Mouse (Mus musculus): ENCODE results near the gene Zbtb41.
"Not testable (repeated sequence)": the region's sequence is repeated elsewhere in the genome, so short reads cannot be mapped to it uniquely, and the experiment has no call there.

Zbtb41 gene

GRCm38 (mm10) chr1:139421875-139422791 is at the start of gene Zbtb41:
Gene Zbtb41, plus strand, starts transcription at chr1:139422288.
- DNase-seq = peak; percentile 88

- DNase-seq = no peak
Observed at GRCm38 (mm10) chr1:139375900-139376299, 46.2 kb upstream of the Zbtb41 start.

GRCm38 (mm10) chr1:139376638-139377286 is 45.3 kb upstream of the Zbtb41 start, which contains the start of gene Crb1:
Gene Crb1, minus strand, starts transcription at chr1:139377100.
- no peak for DNase-seq

DNA sequence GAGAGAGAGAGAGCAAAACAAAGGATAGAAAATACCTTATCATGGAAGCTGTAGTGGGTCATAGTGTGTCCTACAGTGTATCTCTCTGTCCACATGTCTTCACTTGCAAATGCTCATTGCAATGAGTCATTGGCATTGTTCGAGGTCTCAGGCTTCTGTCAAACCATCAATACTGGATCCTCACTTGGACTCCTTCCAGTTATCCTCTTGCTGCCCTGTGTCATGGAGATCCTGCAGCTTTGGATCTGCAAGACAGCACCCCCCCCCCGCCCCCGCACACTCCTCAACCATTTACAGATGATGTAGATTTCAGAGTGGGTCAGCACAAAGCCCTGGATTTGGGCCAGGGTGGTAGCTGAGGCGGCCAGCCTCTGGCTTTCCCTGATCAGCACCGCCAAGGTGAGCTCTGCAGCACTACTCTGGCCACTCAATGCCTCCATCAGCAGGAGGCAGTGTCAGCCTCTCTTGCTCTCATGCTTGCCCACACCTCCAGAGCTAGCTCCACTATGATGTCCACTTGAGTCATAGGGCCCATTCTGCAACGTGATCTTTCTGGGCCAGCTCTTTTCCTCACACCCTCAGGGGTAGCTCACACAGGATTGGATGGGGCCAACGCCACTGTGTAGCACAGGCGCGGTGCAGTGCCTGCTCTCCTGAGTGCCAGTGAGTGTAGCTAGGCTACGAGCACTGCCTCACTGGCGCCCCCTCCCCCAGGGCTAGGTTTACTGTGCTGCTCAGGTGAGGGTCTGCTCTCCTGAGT is 43.0 kb upstream of the Zbtb41 start:
- DNase-seq = no peak

DNA sequence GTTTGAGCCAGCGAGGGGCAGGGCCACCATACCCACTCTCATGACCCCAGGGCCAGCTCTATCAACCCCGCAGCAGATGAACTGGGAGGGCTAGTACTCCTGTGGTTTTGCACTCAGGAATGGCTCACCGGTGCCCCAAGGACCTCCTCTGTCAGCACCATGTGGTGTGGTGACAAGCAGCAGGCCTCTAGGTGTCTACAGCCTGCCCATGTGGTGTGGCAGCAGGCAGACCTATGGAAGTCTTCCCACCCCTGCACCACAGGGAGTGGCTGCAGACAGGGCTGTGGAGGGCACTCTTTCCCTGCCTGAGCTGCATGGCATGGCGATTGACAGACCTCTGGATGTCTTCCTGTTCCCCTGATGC is 42.5 kb upstream of the Zbtb41 start:
- DNase-seq = no peak

- DNase-seq = no peak
Observed at GRCm38 (mm10) chr1:139391747-139392146, 30.3 kb upstream of the Zbtb41 start.

- no peak for DNase-seq
Observed at GRCm38 (mm10) chr1:139396589-139396988, 25.5 kb upstream of the Zbtb41 start.

- no peak for DNase-seq
Observed at GRCm38 (mm10) chr1:139405766-139406165, 16.3 kb upstream of the Zbtb41 start.

DNA sequence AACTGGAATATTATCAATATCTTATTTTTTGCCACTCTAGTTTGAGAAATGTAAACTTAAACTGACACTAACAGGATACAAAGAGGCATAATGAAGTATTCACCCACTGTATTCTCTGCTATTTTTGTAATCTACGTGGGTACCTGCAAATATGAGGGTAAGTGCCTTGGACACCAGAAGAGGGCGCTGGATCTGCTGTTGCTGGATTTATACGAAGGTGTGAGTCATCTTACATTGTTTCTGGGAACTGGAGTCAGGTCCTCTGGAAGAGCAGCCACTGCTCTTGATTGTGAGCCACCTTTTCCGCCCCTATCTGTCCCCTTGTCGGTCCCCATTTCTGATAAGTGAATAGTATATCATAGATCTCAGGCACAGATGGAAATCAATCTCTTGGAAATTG is 14.4 kb upstream of the Zbtb41 start:
- DNase-seq = no peak

GRCm38 (mm10) chr1:139412365-139412764 is 9.7 kb upstream of the Zbtb41 start:
- not testable (repeated sequence) for DNase-seq

DNA sequence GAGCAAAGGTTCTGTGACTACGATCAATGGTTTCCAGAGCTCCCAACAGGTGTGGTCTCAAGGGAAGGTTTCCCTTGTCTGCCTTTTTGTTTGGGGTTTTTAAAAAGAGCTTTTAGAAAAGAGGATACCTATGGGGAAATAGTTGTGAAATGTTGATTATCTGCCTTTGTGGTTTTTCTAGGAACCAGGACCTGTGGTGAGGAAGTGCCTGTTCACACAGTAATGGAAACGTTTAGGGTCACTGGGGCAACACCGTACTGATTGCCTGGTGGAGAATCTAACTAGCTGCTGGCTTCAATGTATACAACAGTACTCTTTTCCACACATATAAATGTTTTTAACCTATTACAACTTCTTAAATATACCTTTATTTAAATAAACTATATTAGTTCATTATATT is 8.6 kb upstream of the Zbtb41 start:
- DNase-seq = no peak

DNA sequence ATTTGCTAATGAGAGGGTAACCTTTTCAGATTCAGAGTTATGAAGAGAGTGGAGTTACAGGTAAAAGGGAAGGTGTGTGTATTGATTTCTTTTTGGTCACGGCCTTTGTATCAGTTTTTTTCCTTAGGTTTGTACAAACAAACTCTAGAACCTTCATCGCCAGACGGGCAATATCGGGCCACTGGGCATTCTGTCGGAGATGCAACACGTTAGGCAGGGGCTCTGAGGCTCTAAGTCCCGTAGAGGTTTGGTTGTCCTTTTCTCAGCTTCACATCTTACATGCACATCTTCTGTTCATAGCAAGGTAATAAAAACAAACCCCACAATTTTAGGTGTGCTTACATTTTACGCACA is 590 bp upstream of the Zbtb41 start:
- no peak for DNase-seq

GRCm38 (mm10) chr1:139422941-139423340 is 853 bp downstream of the Zbtb41 start:
- peak; percentile 23 for DNase-seq

GRCm38 (mm10) chr1:139423931-139424330 is 1.8 kb downstream of the Zbtb41 start:
- DNase-seq = no peak

DNA sequence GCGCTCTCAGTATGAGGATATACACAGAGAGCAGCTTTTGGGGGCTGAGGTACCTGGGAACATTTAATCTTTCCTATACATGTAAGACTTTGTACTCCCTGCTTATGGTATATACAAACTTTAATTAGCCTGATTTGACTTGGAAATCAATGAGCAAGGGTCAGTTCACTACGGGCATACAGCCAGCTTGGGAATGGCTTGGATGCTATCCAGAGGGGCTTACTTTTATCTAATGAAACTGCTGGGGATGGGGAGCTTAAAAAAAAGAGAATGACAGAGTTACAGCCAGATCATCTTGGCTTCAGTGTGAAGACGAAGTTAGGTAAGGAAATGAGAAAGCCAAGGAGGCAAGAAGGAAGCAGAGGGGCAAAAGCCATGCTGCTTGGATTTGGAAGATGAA is 2.9 kb downstream of the Zbtb41 start:
- DNase-seq = no peak

DNA sequence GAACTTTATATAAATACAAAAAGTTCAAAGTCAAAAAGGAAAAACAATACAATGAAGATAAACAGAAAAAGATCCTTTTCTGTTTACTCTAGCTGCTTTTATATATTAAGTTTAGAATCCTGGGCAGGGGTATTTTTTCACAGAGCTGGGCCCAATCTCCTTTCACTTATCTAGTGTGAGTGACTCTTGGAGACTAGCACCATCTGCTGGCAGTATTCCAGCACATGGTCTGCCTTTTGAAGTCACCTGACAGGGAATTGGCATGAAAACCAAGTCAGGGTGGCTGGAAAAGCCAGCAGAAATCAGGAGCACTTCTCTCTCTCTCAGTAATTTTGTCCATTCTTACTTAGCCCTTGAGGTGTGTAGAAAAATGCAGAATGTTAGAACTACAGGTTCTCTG is 16.3 kb downstream of the Zbtb41 start:
- peak; percentile 39 for DNase-seq

DNA sequence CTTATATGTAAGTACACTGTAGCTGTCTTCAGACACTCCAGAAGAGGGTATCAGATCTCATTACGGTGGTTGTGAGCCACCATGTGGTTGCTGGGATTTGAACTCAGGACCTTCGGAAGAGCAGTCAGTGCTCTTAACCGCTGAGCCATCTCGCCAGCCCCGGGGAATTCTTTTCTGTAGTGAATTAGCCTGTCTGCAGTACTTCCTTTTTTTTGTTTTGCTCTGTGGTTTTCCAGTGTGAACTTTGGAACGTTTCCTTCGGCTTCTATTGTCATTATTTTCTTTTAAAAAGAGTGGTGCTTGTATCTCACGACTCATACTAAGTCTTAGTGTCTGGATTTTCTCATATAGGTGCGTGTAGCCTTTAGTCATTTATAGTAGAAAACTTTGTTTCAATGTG is 21.0 kb downstream of the Zbtb41 start:
- DNase-seq = not testable (repeated sequence)

GRCm38 (mm10) chr1:139454340-139455225 is 32.5 kb downstream of the Zbtb41 start, which contains the start of gene Aspm:
Gene Aspm, plus strand, starts transcription at chr1:139454772.
- DNase-seq = peak; percentile 92

- DNase-seq = peak; percentile 67
Observed at GRCm38 (mm10) chr1:139455226-139455869, 33.3 kb downstream of the Zbtb41 start.

- no peak for DNase-seq
Observed at GRCm38 (mm10) chr1:139460807-139461206, 38.7 kb downstream of the Zbtb41 start.

DNA sequence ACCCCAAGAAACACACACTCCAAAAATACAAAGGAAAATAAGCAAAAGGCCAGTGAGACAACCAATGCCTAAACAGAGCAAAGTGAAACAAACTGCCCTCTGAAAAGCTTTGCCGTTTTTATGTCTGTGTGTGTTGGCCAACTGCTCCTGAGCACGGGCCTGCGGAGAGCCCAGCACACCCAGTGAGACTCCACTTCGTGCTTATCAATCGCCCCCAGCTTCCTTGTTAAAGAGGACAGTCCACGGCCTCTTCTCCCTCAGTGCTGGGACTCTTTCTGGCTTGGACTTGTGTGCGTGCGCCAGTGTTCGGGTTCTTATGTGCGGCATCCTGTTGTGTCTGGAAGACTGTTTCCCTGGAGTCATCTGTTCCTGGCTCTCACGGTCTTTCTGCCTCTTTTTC is 43.8 kb downstream of the Zbtb41 start:
- DNase-seq = peak; percentile 40

GRCm38 (mm10) chr1:139478898-139479297 is 56.8 kb downstream of the Zbtb41 start:
- no peak for DNase-seq

All from liver (tissue).